Mouse (Mus musculus) layer of hippocampus, postnatal 36 days (tissue): Measurements from ENCODE around the gene Olfr1079. TPM values are rescaled to one million over a fixed set of nuclear protein-coding genes. Genes with fewer than 3 reads are reported as not detected.
"Not testable (repeated sequence)": the region's sequence is repeated elsewhere in the genome, so short reads cannot be mapped to it uniquely, and the experiment has no call there.

Experiments used
- DNase-seq, 2 experiments: peaks; one replicate each; pipeline ENCODE4 v3.0.0; 2022
- total RNA-seq, 2 experiments: library from RNA; stranded (reverse); gene quantifications; 2 replicates each; pipeline ENCODE4 v1.2.3; 2021

The Olfr1079 gene
- total RNA-seq = not detected

- DNase-seq = no peak
Observed at GRCm38 (mm10) chr2:86542380-86542779, at the start of gene Olfr1079. Gene Olfr1079, minus strand, starts transcription at chr2:86542480.

- DNase-seq = not testable (repeated sequence)
Observed at GRCm38 (mm10) chr2:86558135-86558534, 15.9 kb upstream of the Olfr1079 start, which contains the start of gene Olfr1080. Gene Olfr1080, minus strand, starts transcription at chr2:86558235.

- peak; percentile 16 to 39 for DNase-seq
Observed at GRCm38 (mm10) chr2:86530991-86531390, 11.3 kb downstream of the Olfr1079 start.

- no peak for DNase-seq
Observed at GRCm38 (mm10) chr2:86508161-86508560, 34.1 kb downstream of the Olfr1079 start, which contains the start of gene Olfr1076. Gene Olfr1076, plus strand, starts transcription at chr2:86508461.

- no peak for DNase-seq
Observed at GRCm38 (mm10) chr2:86487286-86487685, 55.0 kb downstream of the Olfr1079 start, which contains the start of gene Olfr228. Gene Olfr228, minus strand, starts transcription at chr2:86487386.

Other genes with a start within 250 kb of the Olfr1079 start
- not detected for gene Olfr1053, start 227.2 kb downstream of the Olfr1079 start, total RNA-seq
- gene Olfr1054, start 207.0 kb downstream of the Olfr1079 start, total RNA-seq = not detected
- not detected for gene Olfr1055, start 192.2 kb downstream of the Olfr1079 start, total RNA-seq
- not detected for gene Olfr1056, start 180.0 kb downstream of the Olfr1079 start, total RNA-seq
- gene Olfr1057, start 164.1 kb downstream of the Olfr1079 start, total RNA-seq = not detected
- gene Olfr1058, start 153.9 kb downstream of the Olfr1079 start, total RNA-seq = not detected
- not detected for gene Olfr1061, start 128.4 kb downstream of the Olfr1079 start, total RNA-seq
- not detected for gene Olfr1062, start 115.7 kb downstream of the Olfr1079 start, total RNA-seq
- gene Olfr1065, start 91.9 kb downstream of the Olfr1079 start, total RNA-seq = not detected
- not detected for gene Olfr1066, start 86.2 kb downstream of the Olfr1079 start, total RNA-seq
- gene Olfr228, start 55.1 kb downstream of the Olfr1079 start, total RNA-seq = not detected
- gene Olfr1076, start 34.0 kb downstream of the Olfr1079 start, total RNA-seq = not detected
- not detected for gene Olfr1080, start 15.8 kb upstream of the Olfr1079 start, total RNA-seq
- gene Olfr1082, start 56.5 kb upstream of the Olfr1079 start, total RNA-seq = not detected
- gene Olfr1084, start 97.2 kb upstream of the Olfr1079 start, total RNA-seq = not detected
- not detected for gene Olfr1085, start 119.5 kb upstream of the Olfr1079 start, total RNA-seq
- not detected for gene Olfr1086, start 137.6 kb upstream of the Olfr1079 start, total RNA-seq
- not detected for gene Olfr1087, start 155.9 kb upstream of the Olfr1079 start, total RNA-seq
- not detected for gene Olfr1089, start 191.2 kb upstream of the Olfr1079 start, total RNA-seq
- not detected for gene Olfr1090, start 216.5 kb upstream of the Olfr1079 start, total RNA-seq
- not detected for gene Olfr1093, start 240.0 kb upstream of the Olfr1079 start, total RNA-seq